Mouse (Mus musculus) liver, adult (tissue): ENCODE measurements at regions not wholly inside any gene's neighbourhood (a gene's known extent, or its start where the extent isn't known, plus 50 kb on each side); places are given as distances from the start of the nearest gene placed in this dataset.

Experiments
- GATA4 ChIP-seq: IDR thresholded peaks from 2 replicates; pipeline ENCODE4 v1.6.1; 2014; ENCODE audit warnings: mild to moderate bottlenecking, low read length; ENCODE audit not compliant: insufficient replicate concordance

- no peak for TF ChIP-seq GATA4
Measured at GRCm38 (mm10) chr7:73604597-73604996, 63.0 kb upstream of the Chd2 start.

GRCm38 (mm10) chr7:73602815-73603551, 61.4 kb upstream of the Chd2 start:
- no peak for TF ChIP-seq GATA4

GRCm38 (mm10) chr7:73601336-73601735, 59.7 kb upstream of the Chd2 start:
- no peak for TF ChIP-seq GATA4

GRCm38 (mm10) chr7:73600776-73601175, 59.1 kb upstream of the Chd2 start:
- TF ChIP-seq GATA4 = peak; percentile 29; the same call in 1 of the 2 replicates

- TF ChIP-seq GATA4 = 0 out of 2 replicates have a peak, but pooled peaks have one; percentile 12
Measured at GRCm38 (mm10) chr7:73600003-73600385, 58.4 kb upstream of the Chd2 start.

- TF ChIP-seq GATA4 = no peak
Measured at GRCm38 (mm10) chr7:73599354-73600002, 57.8 kb upstream of the Chd2 start.

GRCm38 (mm10) chr7:73597968-73598367, 56.3 kb upstream of the Chd2 start:
- TF ChIP-seq GATA4 = no peak

- TF ChIP-seq GATA4 = no peak
Measured at GRCm38 (mm10) chr7:73596866-73597840, 55.5 kb upstream of the Chd2 start.

- TF ChIP-seq GATA4 = no peak
Measured at GRCm38 (mm10) chr7:73596415-73596814, 54.8 kb upstream of the Chd2 start.

GRCm38 (mm10) chr7:73595860-73596259, 54.2 kb upstream of the Chd2 start:
- no peak for TF ChIP-seq GATA4

- TF ChIP-seq GATA4 = peak; percentile 29; the same call in 1 of the 2 replicates
Measured at GRCm38 (mm10) chr7:73595140-73595825, 53.7 kb upstream of the Chd2 start.

GRCm38 (mm10) chr7:73594492-73595139, 53.0 kb upstream of the Chd2 start:
- no peak for TF ChIP-seq GATA4

GRCm38 (mm10) chr7:73593645-73594385, 52.2 kb upstream of the Chd2 start:
- TF ChIP-seq GATA4 = no peak

- TF ChIP-seq GATA4 = no peak
Measured at GRCm38 (mm10) chr7:73592857-73593256, 51.2 kb upstream of the Chd2 start.
